Mouse (Mus musculus) MEL-GATA-1-ER (cell line): ENCODE data around the gene Pcnt.

Source experiments
- DNase-seq: peaks from one replicate; pipeline ENCODE4 v3.0.0-alpha.2; 2012; ENCODE audit warnings: low read depth; ENCODE audit errors: extremely low read depth

Gene Pcnt

GRCm38 (mm10) chr10:76442178-76443088 is at the start of gene Pcnt:
TSS of gene Pcnt (minus strand) at chr10:76442786.
- DNase-seq: peak; percentile 93

- no peak for DNase-seq
These were observed 46.6 kb upstream of the Pcnt start for GRCm38 (mm10) chr10:76489205-76489604.

- peak; percentile 98 for DNase-seq
These were observed 45.7 kb upstream of the Pcnt start for GRCm38 (mm10) chr10:76488265-76488664.

- DNase-seq: no peak
These were observed 43.7 kb upstream of the Pcnt start for GRCm38 (mm10) chr10:76486302-76486701.

GRCm38 (mm10) chr10:76481480-76481879 is 38.9 kb upstream of the Pcnt start:
- no peak for DNase-seq

- DNase-seq: no peak
These were observed 38.3 kb upstream of the Pcnt start for GRCm38 (mm10) chr10:76480851-76481250.

- DNase-seq: no peak
These were observed 31.2 kb upstream of the Pcnt start for GRCm38 (mm10) chr10:76473759-76474158.

GRCm38 (mm10) chr10:76468203-76469162 is 25.9 kb upstream of the Pcnt start, which contains the start of the genes Mcm3ap and Ybey:
TSS of gene Mcm3ap (plus strand) at chr10:76468927.
TSS of gene Ybey (minus strand) at chr10:76469114.
- DNase-seq: peak; percentile 85

GRCm38 (mm10) chr10:76462721-76463120 is 20.1 kb upstream of the Pcnt start:
- no peak for DNase-seq

GRCm38 (mm10) chr10:76462312-76462711 is 19.7 kb upstream of the Pcnt start:
- no peak for DNase-seq

GRCm38 (mm10) chr10:76461255-76461654 is 18.7 kb upstream of the Pcnt start:
- no peak for DNase-seq

GRCm38 (mm10) chr10:76455289-76455688 is 12.7 kb upstream of the Pcnt start:
- no peak for DNase-seq

- DNase-seq: no peak
These were observed 6.3 kb upstream of the Pcnt start, which contains the start of gene 2610028H24Rik for GRCm38 (mm10) chr10:76448851-76449250. TSS of gene 2610028H24Rik (plus strand) at chr10:76449081.

- DNase-seq: no peak
These were observed 5.0 kb upstream of the Pcnt start for GRCm38 (mm10) chr10:76447406-76448229.

- peak; percentile 99 for DNase-seq
These were observed 3.6 kb upstream of the Pcnt start for GRCm38 (mm10) chr10:76445996-76446681.

- DNase-seq: no peak
These were observed 2.3 kb downstream of the Pcnt start, which contains the start of gene AC141477.1 for GRCm38 (mm10) chr10:76440281-76440680. TSS of gene AC141477.1 (minus strand) at chr10:76440444.

GRCm38 (mm10) chr10:76439107-76439890 is 3.3 kb downstream of the Pcnt start:
- DNase-seq: no peak

- no peak for DNase-seq
These were observed 8.7 kb downstream of the Pcnt start for GRCm38 (mm10) chr10:76433925-76434324.

GRCm38 (mm10) chr10:76425674-76426073 is 16.9 kb downstream of the Pcnt start:
- no peak for DNase-seq
